Mouse (Mus musculus): ENCODE measurements around the gene Ncoa5.

DNA sequence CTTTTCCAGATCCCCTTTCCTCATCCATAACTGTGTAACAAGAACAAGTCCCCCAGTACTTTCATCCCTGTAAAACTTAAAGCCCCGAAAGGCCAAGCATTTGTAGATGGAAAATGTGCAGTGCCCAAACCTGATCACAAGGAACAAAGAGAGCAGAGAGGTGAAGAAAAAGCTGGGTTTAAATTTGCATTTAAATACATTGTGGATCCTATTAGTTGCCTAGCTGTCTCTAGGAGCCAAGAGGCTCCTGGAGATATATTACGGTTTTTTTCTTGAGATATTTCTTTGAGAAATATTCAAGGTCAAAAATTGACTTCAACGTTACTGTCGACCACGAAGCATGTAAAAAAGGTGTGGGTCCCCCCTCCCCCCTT lies 378 bp upstream of the Ncoa5 start:
- TF ChIP-seq EP300 (IDR thresholded peaks at IDR 0.05; ENCODE audit: low read depth) (no peak), CTCF (IDR thresholded peaks at IDR 0.05; ENCODE audit: low read depth) (no peak)

All from liver, postnatal 0 days (tissue).